Mouse (Mus musculus) thymus, adult 2 months (tissue): ENCODE measurements around the gene Agbl2.

Source experiments
- CTCF ChIP-seq: fragments of 200-500 bp; IDR thresholded peaks from 2 replicates; pipeline ENCODE4 v1.5.1; 2012; ENCODE audit warnings: mild to moderate bottlenecking, control low read depth, low read length, moderate library complexity, borderline replicate concordance; ENCODE audit not compliant: control insufficient read depth, poor library complexity, insufficient read depth; ENCODE audit errors: extremely low read depth
- POLR2A ChIP-seq: fragments of 200-500 bp; IDR thresholded peaks from 2 replicates; pipeline ENCODE4 v1.6.1; 2012; ENCODE audit warnings: mild to moderate bottlenecking, low read length, control low read depth, moderate library complexity; ENCODE audit not compliant: control insufficient read depth, poor library complexity, insufficient read depth; ENCODE audit errors: extremely low read depth

GRCm38 (mm10) chr2:90749676-90750459, 32.7 kb upstream of the Agbl2 start:
- no peak for TF ChIP-seq CTCF
- no peak for TF ChIP-seq POLR2A
